Mouse (Mus musculus) thymus, adult 2 months (tissue): Measurements from ENCODE around the gene Tpk1. TPM values are rescaled to one million over a fixed set of nuclear protein-coding genes. Genes with fewer than 3 reads are reported as not detected.

Experiments used
- DNase-seq: peaks from one replicate; pipeline ENCODE4 v3.0.0; 2021
- H3K27ac ChIP-seq: fragments of 200-500 bp; 2 replicates; pipeline ENCODE4 v1.5.1; 2012; ENCODE audit warnings: low read length, control low read depth; ENCODE audit not compliant: control insufficient read depth, insufficient read depth
- H3K27me3 ChIP-seq: fragments of 200-500 bp; 2 replicates; pipeline ENCODE4 v1.6.1; 2012; ENCODE audit warnings: mild to moderate bottlenecking, low read length, moderate library complexity, mixed read lengths; ENCODE audit not compliant: control insufficient read depth, insufficient read depth
- H3K36me3 ChIP-seq: fragments of 200-500 bp; 2 replicates; pipeline ENCODE4 v1.6.1; 2012; ENCODE audit warnings: mild to moderate bottlenecking, low read length, moderate library complexity; ENCODE audit not compliant: control insufficient read depth, insufficient read depth
- H3K4me1 ChIP-seq: fragments of 200-500 bp; replicated peaks from 2 replicates; pipeline ENCODE4 v1.6.1; 2012; ENCODE audit warnings: low read length; ENCODE audit not compliant: control insufficient read depth, insufficient read depth
- H3K4me3 ChIP-seq: fragments of 200-500 bp; 2 replicates; pipeline ENCODE4 v1.5.1; 2012; ENCODE audit warnings: mild to moderate bottlenecking, low read length, control low read depth, moderate library complexity; ENCODE audit not compliant: control insufficient read depth, insufficient read depth
- CTCF ChIP-seq: fragments of 200-500 bp; IDR thresholded peaks from 2 replicates; pipeline ENCODE4 v1.5.1; 2012; ENCODE audit warnings: mild to moderate bottlenecking, control low read depth, low read length, moderate library complexity, borderline replicate concordance; ENCODE audit not compliant: control insufficient read depth, poor library complexity, insufficient read depth; ENCODE audit errors: extremely low read depth
- POLR2A ChIP-seq: fragments of 200-500 bp; IDR thresholded peaks from 2 replicates; pipeline ENCODE4 v1.6.1; 2012; ENCODE audit warnings: mild to moderate bottlenecking, low read length, control low read depth, moderate library complexity; ENCODE audit not compliant: control insufficient read depth, poor library complexity, insufficient read depth; ENCODE audit errors: extremely low read depth
- WGBS: fragments of 180-500 bp; shearing (Covaris S2); methylation state at CpG from one replicate; pipeline ENCODE4 v1.1.7; 2018; 5-methylcytosine and 5-hydroxymethylcytosine counted together
- polyA plus RNA-seq: library from polyadenylated mRNA; depleted of rRNA; stranded (reverse); fragments of >200 nt; gene quantifications from 2 replicates; pipeline ENCODE4 v1.2.3, GENCODE M21; 2012

Tpk1 gene
- polyA plus RNA-seq, 1 experiment = 3.2 TPM

DNA sequence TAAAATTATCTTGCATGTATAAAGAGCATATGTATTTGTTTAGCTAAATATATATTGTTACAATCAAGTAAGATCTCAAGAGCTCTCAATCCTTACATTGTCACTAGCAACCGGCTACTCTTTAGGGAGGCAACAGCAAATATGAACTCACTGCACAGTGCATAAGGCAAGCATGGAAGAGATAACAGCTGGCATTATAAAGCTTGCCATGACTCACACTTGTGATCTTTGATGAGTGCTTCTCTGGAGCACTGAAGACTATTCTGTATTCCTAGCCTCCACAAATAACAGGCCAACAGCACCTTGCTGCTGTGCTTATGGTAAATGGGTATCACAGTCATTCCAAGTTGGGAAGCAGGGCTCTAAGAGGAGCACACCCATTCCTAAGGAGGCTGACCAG is 98.2 kb downstream of the Tpk1 start:
- no peaks in the 10 kb centered on the region for H3K36me3 ChIP-seq
- no peaks in the 10 kb centered on the region for H3K4me1 ChIP-seq
- H3K27ac ChIP-seq = no peak overlapping the region
- 89% methylated on average over 1 of the region's 1 CpGs for WGBS
- DNase-seq = no peak
- H3K27me3 ChIP-seq = no peaks in the 10 kb centered on the region
- TF ChIP-seq POLR2A (no peak), CTCF (no peak)
- no peak overlapping the region for H3K4me3 ChIP-seq

DNA sequence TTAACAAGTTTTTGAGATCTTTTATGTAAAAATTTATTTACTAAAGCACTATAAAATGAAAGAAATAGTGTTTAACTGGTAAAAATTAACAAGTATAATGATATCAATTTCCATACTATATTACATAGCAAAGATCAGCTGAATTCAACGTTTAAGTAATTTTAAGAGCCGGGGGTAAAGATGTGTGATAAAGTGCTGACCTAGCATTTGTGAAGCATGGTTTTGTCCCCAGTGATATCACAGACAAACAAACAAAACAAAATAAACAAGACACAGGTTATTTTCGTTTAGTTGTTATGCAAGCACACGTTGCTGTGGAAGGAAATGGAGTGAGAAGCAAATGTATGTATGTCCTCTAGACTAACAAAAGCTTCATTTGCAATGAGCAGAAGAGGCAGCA is 103.6 kb downstream of the Tpk1 start:
- no peaks in the 10 kb centered on the region for H3K36me3 ChIP-seq
- H3K4me1 ChIP-seq = no peaks in the 10 kb centered on the region
- no peak overlapping the region for H3K4me3 ChIP-seq
- H3K27me3 ChIP-seq = no peaks in the 10 kb centered on the region
- WGBS = 97% methylated on average over 4 of the region's 4 CpGs
- H3K27ac ChIP-seq = no peak overlapping the region
- TF ChIP-seq POLR2A (no peak), CTCF (no peak)
- DNase-seq = no peak

DNA sequence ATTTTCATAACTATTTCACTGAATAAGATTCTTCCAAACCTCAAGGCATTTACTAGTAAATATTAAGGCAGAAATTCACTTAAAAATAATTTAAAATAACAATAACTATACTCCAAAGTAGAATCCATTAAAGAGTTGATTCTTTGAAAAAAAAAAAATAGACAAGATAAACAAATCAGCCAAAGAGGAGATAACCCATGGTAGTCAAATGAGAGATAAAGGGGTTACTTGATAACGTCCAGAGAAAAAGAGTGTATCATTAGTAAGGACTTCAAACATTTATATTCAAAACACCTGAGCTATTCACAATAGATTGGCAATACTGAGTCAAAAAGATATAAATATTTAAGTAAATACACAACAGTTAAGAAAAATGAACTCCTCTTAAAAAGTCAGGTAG is 114.7 kb downstream of the Tpk1 start:
- DNase-seq = no peak
- no peak overlapping the region for H3K4me3 ChIP-seq
- H3K27ac ChIP-seq = no peak overlapping the region
- WGBS = 93% methylated on average over 1 of the region's 1 CpGs
- no peaks in the 10 kb centered on the region for H3K27me3 ChIP-seq
- no peak for TF ChIP-seq POLR2A
- TF ChIP-seq CTCF = no peak
- no peaks in the 10 kb centered on the region for H3K36me3 ChIP-seq
- no peaks in the 10 kb centered on the region for H3K4me1 ChIP-seq

DNA sequence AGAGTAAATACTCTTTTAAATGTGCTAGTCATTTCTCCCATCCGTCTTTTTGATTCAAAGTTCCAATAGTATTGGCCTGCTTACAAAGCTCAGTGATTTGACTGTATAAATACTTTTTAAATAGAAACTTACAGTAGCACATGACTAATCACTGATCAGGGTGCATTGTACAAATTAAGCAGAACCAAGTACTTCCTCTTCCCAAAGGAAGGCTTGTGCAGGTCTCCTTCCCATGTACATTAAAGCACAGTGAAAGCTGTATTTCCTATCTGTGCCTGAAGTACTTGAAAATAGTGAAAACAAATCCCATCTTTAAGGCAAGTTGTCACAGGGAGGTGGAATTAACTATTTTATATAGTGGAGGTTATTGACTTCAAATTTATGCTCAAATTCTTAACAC is 119.5 kb downstream of the Tpk1 start:
- TF ChIP-seq POLR2A (no peak), CTCF (no peak)
- DNase-seq = no peak
- WGBS = 97% methylated on average over 1 of the region's 1 CpGs
- Histone ChIP-seq H3K27me3 (no peaks in the 10 kb centered on the region), H3K4me1 (no peaks in the 10 kb centered on the region), H3K4me3 (no peak overlapping the region), H3K36me3 (no peaks in the 10 kb centered on the region), H3K27ac (no peak overlapping the region)

GRCm38 (mm10) chr6:43537252-43537870 is 128.7 kb downstream of the Tpk1 start:
- no peaks in the 10 kb centered on the region for H3K36me3 ChIP-seq
- WGBS = 91% methylated on average over 2 of the region's 2 CpGs
- TF ChIP-seq CTCF (no peak), POLR2A (no peak)
- no peaks in the 10 kb centered on the region for H3K27me3 ChIP-seq
- no peak overlapping the region for H3K4me3 ChIP-seq
- H3K27ac ChIP-seq = no peak overlapping the region
- DNase-seq = no peak
- no peaks in the 10 kb centered on the region for H3K4me1 ChIP-seq

GRCm38 (mm10) chr6:43535459-43535858 is 130.6 kb downstream of the Tpk1 start:
- TF ChIP-seq POLR2A (no peak), CTCF (no peak)
- no peak overlapping the region for H3K4me3 ChIP-seq
- H3K27ac ChIP-seq = no peak overlapping the region
- no peaks in the 10 kb centered on the region for H3K4me1 ChIP-seq
- H3K36me3 ChIP-seq = no peaks in the 10 kb centered on the region
- H3K27me3 ChIP-seq = no peaks in the 10 kb centered on the region
- WGBS = 97% methylated on average over 2 of the region's 2 CpGs
- DNase-seq = no peak

- TF ChIP-seq POLR2A (no peak), CTCF (no peak)
- Histone ChIP-seq H3K27me3 (no peaks in the 10 kb centered on the region), H3K36me3 (no peaks in the 10 kb centered on the region), H3K4me1 (no peaks in the 10 kb centered on the region), H3K27ac (no peak overlapping the region), H3K4me3 (no peak overlapping the region)
- no peak for DNase-seq
Measured at GRCm38 (mm10) chr6:43533323-43533722, 132.8 kb downstream of the Tpk1 start.

DNA sequence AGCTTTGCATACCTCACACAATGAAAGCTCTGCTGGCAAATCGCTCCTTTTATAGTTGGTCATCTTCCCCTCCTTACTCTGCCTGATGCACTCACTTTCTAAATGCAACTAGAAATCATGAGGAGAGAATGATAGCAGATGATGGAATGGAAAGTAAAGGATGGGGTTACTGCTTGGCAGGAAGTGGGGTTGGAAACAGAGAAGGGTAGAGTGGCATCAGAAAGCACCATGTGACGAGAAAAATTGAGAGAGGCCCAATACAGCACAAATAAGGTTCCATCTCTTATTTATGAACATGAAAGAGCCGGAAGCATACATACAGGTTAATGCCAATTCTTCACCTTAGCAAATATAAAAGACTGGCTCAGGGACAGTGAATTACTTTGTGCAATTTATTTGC is 133.3 kb downstream of the Tpk1 start:
- TF ChIP-seq POLR2A = no peak
- no peak for TF ChIP-seq CTCF
- no peak for DNase-seq
- Histone ChIP-seq H3K4me1 (no peaks in the 10 kb centered on the region), H3K4me3 (no peak overlapping the region), H3K27ac (no peak overlapping the region), H3K27me3 (no peaks in the 10 kb centered on the region), H3K36me3 (no peaks in the 10 kb centered on the region)
- WGBS = 85% methylated on average over 3 of the region's 3 CpGs
